Mouse (Mus musculus) layer of hippocampus, adult 8-10 months (tissue): ENCODE results near the gene 1700034J05Rik. TPM values are rescaled to one million over a fixed set of nuclear protein-coding genes. Genes with fewer than 3 reads are reported as not detected.

ENCODE experiments used
- DNase-seq, 2 experiments: peaks; one replicate each; pipeline ENCODE4 v3.0.0; 2022; ENCODE audit warnings: low spot score in 2 of 2
- total RNA-seq, 4 experiments: library from RNA; stranded (reverse); gene quantifications; 2 replicates each; pipeline ENCODE4 v1.2.4; 2022

1700034J05Rik gene
- total RNA-seq, result not detected

DNA sequence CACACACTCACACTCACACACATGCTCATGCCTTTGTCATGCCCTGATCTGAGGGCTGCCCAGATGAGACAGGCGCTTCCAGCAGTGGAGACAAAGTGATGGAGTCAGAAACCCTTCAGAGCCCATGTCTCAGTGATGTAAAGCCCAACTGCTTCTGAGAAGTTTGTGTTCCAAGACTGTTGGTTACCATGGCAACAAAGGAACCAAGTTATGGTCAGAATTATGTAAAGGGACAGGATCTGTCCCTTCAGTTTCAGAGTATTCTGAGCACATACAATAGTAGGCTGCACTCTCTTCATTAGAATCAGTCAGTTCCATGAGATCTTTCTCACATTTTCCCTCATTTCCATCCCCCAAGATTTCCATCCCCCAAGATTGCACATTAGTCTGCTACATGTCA lies at the start of gene 1700034J05Rik:
TSS of gene 1700034J05Rik (minus strand) at position 165 of the 400 bp plus-strand sequence.
- DNase-seq, result no peak

DNA sequence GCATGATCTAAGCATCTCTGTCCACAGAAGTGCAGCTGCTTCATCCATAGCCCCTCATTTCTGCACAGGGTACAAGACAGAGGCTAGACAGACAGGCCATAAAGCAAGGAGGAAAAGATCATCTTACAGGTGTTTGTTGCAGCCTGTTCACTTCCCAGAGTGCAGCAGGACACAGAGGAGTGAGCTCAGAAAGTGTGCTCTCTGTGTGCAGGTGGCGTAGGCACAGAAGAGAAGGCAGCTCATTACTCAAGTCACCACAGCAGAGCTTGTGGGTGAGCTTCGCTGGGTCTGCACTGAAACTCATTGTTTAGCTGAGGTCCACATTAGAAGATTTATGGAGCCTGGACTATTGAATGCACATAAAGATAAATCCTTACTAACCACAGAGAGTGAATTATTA lies 45.5 kb upstream of the 1700034J05Rik start:
- DNase-seq, result no peak

GRCm38 (mm10) chr6:146999302-146999701 lies 45.1 kb upstream of the 1700034J05Rik start:
- DNase-seq, result no peak

DNA sequence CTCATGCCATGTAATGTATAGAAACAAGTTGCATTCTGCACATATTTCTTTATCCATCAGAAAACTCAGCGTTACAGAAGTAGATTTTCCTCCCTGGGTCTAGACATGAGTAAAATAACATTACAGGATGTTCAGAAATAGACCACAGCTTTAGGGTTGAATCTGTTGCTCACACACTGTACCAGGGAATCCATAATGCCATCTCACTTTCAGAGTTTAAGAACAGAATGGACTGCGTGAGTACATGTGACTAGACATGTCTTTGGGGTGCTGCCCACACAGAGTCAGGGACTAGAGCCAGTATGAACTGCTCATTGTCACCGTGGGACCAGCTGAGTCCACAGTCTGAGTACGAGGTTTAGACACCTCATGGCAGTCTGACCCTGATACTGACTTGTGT lies 44.5 kb upstream of the 1700034J05Rik start:
- no peak for DNase-seq

DNA sequence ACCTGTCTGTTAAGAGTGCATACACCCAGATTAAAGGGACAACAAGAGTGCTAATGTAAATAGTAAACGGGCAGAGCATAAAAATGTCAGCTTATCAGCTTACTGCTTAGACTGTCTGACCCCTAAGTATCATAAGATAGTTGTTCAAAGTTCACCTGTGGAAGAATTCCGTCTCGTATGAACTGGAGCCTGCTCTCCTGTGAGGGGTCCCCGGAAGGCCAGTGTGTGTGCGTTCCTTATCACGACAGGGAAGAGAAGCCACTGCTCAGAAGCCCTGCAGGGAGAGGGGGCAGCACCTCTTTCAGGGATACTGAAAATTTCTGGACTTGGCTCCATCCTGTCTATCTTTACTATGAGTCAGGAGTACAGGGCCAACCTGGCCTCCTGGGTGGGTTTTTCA lies 42.8 kb upstream of the 1700034J05Rik start:
- DNase-seq, result no peak

GRCm38 (mm10) chr6:146995878-146996277 lies 41.7 kb upstream of the 1700034J05Rik start:
- no peak for DNase-seq

- DNase-seq, result no peak
Measured at GRCm38 (mm10) chr6:146995391-146995790, 41.2 kb upstream of the 1700034J05Rik start.

DNA sequence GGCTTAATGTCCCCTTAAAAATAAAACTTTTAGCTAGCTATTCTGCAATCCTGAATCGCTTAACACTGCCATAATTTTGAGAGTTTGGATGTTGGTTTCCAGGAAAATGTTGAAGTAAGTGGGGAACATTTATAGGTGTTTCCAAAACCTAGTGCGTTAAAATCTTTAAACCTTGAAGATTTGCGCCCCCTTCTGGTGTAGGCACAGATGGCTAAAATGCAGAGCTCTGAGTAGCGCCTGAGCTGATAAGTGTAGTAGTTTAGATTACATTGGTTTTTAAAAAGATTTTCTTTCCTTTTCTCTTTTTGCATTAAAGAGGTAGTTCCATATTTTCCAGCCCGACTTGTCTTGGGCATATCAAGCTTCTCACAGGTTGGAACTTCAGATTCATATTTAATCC lies 40.0 kb upstream of the 1700034J05Rik start:
- DNase-seq, result peak in 1 of 2 experiments; percentile 63

- peak; percentile 26 to 49 for DNase-seq
Measured at GRCm38 (mm10) chr6:146984569-146984968, 30.3 kb upstream of the 1700034J05Rik start.

GRCm38 (mm10) chr6:146981249-146981835 lies 27.1 kb upstream of the 1700034J05Rik start:
- no peak for DNase-seq

DNA sequence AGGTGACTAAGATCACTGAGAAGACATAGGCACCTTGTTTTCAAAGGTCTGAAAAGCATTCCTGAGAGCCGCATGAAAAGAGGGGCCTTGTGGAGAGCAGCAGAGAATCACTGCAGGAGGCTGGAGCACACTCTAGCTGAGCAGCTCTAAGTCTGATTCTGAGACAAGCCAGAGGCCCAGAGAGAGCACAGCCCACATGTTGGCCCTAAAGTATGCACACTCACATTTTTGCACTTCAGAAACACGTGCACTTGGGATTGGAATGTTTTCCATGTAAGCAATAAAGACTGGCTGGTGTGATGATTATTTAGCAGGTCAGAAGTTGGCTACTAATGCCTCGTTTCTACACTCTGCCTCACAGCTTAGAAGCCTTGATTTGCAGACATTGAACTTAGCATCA lies 25.7 kb upstream of the 1700034J05Rik start:
- no peak for DNase-seq

DNA sequence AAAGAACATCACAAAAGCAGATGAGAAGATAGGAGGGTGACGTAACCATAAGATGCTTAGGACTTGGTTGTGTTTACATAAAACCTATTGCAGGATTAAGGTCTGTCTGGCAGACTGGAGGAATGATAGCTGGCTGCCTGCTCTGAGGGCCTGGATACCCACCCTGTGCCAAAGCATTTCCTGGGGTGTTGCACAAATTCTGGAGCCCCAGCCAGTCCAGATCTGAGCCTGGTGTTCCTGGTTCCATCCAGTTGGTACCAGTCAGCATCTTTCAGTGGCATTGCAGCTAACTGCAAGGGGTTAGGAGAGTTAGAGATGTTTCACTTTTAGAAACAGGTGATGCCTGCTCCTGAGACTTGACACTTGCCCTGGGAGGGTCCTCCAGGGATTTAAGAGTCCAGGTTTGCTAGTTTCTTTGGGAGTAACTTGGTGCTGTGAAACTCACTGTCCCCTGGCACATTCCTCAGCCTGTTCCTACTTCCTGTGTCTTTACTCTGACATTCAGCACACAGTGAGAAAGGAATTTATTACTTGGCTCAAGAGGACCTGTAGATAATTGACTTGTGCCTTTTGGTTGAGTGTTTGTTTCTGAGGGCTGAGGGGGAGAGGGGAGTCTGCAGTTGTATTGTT lies 25.0 kb upstream of the 1700034J05Rik start:
- DNase-seq, result no peak

DNA sequence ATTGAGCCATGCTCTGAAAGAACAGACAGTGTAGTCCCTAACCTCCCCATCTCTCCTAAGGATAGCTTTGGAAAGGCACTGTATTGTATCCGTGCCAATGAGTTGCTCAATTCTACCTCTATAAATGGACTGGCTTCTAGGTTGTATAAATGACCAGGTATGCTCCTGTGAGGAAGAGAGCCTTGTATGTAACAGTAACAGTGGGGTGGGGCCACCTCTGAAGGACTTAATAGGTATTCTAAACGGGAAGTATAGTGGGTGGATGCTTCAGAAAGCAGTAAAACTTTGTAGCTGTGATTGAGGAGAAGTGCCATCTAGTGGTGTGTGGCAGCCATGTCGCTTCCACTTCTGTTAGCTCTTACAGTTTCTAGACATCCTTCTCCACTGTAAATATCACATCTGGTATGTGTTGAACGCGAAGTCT lies 24.5 kb upstream of the 1700034J05Rik start:
- no peak for DNase-seq

DNA sequence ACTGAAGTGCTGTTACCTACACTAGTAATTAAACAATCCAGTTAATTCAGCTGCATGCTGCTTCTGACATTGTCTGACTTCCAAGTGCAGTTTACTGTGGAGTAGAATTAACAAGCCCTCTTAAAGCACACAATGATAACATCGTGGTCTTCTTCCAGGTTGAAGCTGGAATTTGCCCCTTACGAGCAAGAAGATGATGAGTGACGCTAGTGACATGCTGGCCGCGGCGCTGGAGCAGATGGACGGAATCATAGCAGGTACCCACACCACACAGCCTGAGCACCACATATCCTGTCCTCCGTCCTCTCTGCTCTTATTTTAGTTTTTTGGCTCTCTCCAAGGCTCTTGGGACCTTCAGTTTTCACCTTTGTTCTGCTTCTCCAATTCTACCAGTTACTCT lies 22.2 kb upstream of the 1700034J05Rik start:
- no peak for DNase-seq

GRCm38 (mm10) chr6:146973830-146974229 lies 19.6 kb upstream of the 1700034J05Rik start:
- DNase-seq, result no peak

- DNase-seq, result no peak
Measured at GRCm38 (mm10) chr6:146973406-146973805, 19.2 kb upstream of the 1700034J05Rik start.

DNA sequence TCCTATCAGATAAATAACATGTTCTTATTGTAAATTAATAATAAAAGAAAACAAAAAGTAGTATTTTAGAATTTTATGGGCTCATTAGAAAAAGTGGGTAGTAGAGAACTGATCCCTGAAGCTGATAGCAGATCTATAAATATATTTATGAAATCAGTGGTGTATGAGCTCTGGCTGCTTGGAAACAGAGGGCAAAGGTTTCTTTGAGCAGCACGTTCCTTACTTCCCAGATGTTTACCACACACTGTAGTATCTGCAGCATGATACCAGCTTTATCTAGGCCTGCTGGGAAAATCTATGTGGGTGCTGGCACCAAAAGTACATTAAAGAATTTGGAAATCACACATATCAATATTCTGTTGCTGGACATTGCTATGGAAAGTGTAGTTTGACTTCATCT lies 18.5 kb upstream of the 1700034J05Rik start:
- no peak for DNase-seq

DNA sequence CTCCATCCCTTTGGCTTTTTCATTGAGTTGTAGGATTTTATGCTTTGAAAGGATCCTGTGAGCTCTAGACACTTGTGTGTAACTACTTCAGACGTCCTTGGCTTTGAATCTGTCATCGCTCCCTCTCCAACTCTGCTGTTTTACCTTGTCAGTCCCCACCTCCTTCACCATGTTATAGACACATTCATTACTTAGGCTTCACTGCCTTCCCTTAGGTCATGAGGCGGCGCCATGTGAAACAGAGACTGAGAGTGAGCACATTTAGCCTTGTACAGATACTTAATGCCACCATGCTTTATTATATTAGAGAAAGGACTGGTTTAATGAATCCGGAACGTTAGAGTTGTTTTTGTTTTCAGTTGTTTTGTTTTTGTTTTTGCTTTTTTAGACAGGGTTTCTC lies 17.8 kb upstream of the 1700034J05Rik start:
- DNase-seq, result no peak

- DNase-seq, result no peak
Measured at GRCm38 (mm10) chr6:146971366-146971765, 17.1 kb upstream of the 1700034J05Rik start.

GRCm38 (mm10) chr6:146970811-146971210 lies 16.6 kb upstream of the 1700034J05Rik start:
- no peak for DNase-seq

- no peak for DNase-seq
Measured at GRCm38 (mm10) chr6:146967836-146968235, 13.6 kb upstream of the 1700034J05Rik start.

DNA sequence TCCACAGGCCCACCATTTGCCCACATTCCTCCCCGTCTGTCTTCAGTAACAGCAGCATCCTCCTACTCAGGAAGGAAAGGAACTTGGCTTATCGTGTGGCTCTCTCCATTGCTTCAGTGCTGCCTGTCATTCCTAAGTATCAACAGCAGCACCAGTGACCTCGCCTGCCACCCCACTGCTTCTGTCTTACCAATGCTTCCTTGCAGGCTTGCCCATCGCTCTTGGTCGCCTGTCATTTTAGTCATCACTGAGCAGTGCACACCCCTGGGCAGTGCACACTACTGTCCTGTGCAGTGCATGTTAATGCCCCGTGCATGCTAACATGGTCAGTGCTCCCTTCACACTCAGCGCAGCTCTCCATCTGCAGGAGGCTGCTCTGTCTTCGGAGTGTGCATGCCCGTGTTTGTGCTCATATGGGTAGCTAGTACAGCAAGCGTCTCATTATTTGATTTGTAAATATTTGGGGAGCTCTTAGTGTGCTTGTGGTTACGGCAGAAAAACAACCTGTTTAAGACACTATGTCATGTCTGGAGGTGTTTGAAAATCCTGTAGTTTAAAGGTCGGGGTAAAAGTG lies 12.3 kb upstream of the 1700034J05Rik start:
- DNase-seq, result no peak
